Mouse (Mus musculus) heart, embryonic 14.5 days (tissue): ENCODE measurements around the gene Myh3. TPM values are rescaled to one million over a fixed set of nuclear protein-coding genes. Genes with fewer than 3 reads are reported as not detected.

Experiments used
- ATAC-seq: fragments of 200-750 bp; cut with Nextera tagmentation; 2 replicates; pipeline ENCODE4 v1.8.0; 2017; ENCODE audit warnings: low read depth, moderate TSS enrichment; ENCODE audit not compliant: insufficient number of reproducible peaks, insufficient read depth, low FRiP score
- H3K27ac ChIP-seq, 2 experiments: fragments of 200-500 bp in 1 of 2; fragments of 300-500 bp in 1 of 2; sonication (generic) in 1 of 2; replicated peaks in 1 of 2; 2 replicates each; pipeline ENCODE4 v1.5.1; 2012 to 2014; ENCODE audit warnings: low read depth in 2 of 2, low read length in 2 of 2, control low read depth in 1 of 2, mild to moderate bottlenecking in 1 of 2, mixed read lengths in 1 of 2; ENCODE audit not compliant: control insufficient read depth in 1 of 2, insufficient read depth in 1 of 2
- H3K27me3 ChIP-seq: fragments of 300-500 bp; sonication (generic); 2 replicates; pipeline ENCODE4 v1.6.1; 2014; ENCODE audit warnings: mild to moderate bottlenecking, low read length, control low read depth; ENCODE audit not compliant: control insufficient read depth, insufficient read depth
- H3K36me3 ChIP-seq: fragments of 300-500 bp; sonication (generic); 2 replicates; pipeline ENCODE4 v1.6.1; 2014; ENCODE audit warnings: mild to moderate bottlenecking, control low read depth, low read length, mixed read lengths; ENCODE audit not compliant: control insufficient read depth, insufficient read depth
- H3K4me1 ChIP-seq, 2 experiments: fragments of 200-500 bp in 1 of 2; fragments of 300-500 bp in 1 of 2; sonication (generic) in 1 of 2; 2 replicates each; pipeline ENCODE4 v1.6.1; 2012 to 2014; ENCODE audit warnings: low read length in 2 of 2, control low read depth in 1 of 2, mixed read lengths in 1 of 2; ENCODE audit not compliant: control insufficient read depth in 2 of 2, insufficient read depth in 2 of 2
- H3K4me2 ChIP-seq: fragments of 300-500 bp; sonication (generic); 2 replicates; pipeline ENCODE4 v1.6.1; 2014; ENCODE audit warnings: mild to moderate bottlenecking, low read length
- H3K4me3 ChIP-seq, 2 experiments: fragments of 200-500 bp in 1 of 2; fragments of 300-500 bp in 1 of 2; sonication (generic) in 1 of 2; 2 replicates each; pipeline ENCODE4 v1.5.1; 2012 to 2014; ENCODE audit warnings: low read length in 2 of 2, mild to moderate bottlenecking in 2 of 2, control low read depth in 1 of 2, low read depth in 1 of 2, moderate library complexity in 1 of 2; ENCODE audit not compliant: control insufficient read depth in 1 of 2, insufficient read depth in 1 of 2
- H3K9ac ChIP-seq: fragments of 300-500 bp; sonication (generic); 2 replicates; pipeline ENCODE4 v1.6.1; 2014; ENCODE audit warnings: mild to moderate bottlenecking, low read length
- H3K9me3 ChIP-seq: fragments of 300-500 bp; sonication (generic); 2 replicates; pipeline ENCODE4 v1.6.1; 2016; ENCODE audit warnings: low read length, control low read depth; ENCODE audit not compliant: control insufficient read depth
- WGBS: fragments of 180-500 bp; shearing (Covaris S2); extraction: QIAGEN DNeasy Blood & Tissue Kit; methylation state at CpG from one replicate; pipeline ENCODE4 v1.1.7; 2014; 5-methylcytosine and 5-hydroxymethylcytosine counted together
- polyA plus RNA-seq: library from polyadenylated mRNA; unstranded; fragments of >200 nt; fragmentation: Nextera tagmentation; extraction: Ambion mirVana; gene quantifications from 2 replicates; pipeline ENCODE4 v1.2.1, GENCODE M21; 2014

Gene Myh3
- polyA plus RNA-seq, 1 experiment from 2014 or later = 0.57 TPM

GRCm38 (mm10) chr11:67040483-67040882, 37.6 kb upstream of the Myh3 start:
- Histone ChIP-seq H3K9me3 (no peaks in the 10 kb centered on the region), H3K4me1 (peaks cover 3 to 4% of the 10 kb centered on the region in 2 experiments; a peak in 2 of 4 replicates), H3K27me3 (no peaks in the 10 kb centered on the region), H3K36me3 (peaks cover 58% of the 10 kb centered on the region), H3K9ac (no peak overlapping the region), H3K4me3 (no peak overlapping the region), H3K27ac (peak overlapping the region; percentile 69 to 71), H3K4me2 (no peak overlapping the region)
- WGBS = 45% methylated on average over 6 of the region's 6 CpGs
- peak; percentile 47; the same call in 1 of the 2 replicates for ATAC-seq

- no peak for ATAC-seq
- Histone ChIP-seq H3K4me2 (no peak overlapping the region), H3K36me3 (peaks cover 51% of the 10 kb centered on the region), H3K9me3 (no peaks in the 10 kb centered on the region), H3K27me3 (no peaks in the 10 kb centered on the region), H3K27ac (no peak overlapping the region), H3K9ac (no peak overlapping the region), H3K4me3 (no peak overlapping the region), H3K4me1 (peaks cover 3 to 4% of the 10 kb centered on the region in 2 experiments; a peak in 2 of 4 replicates)
- 67% methylated on average over 8 of the region's 8 CpGs for WGBS
Observed at GRCm38 (mm10) chr11:67043007-67043406, 35.1 kb upstream of the Myh3 start.

- H3K27me3 ChIP-seq = no peaks in the 10 kb centered on the region
- no peak for ATAC-seq
- H3K4me1 ChIP-seq = peaks cover 3 to 4% of the 10 kb centered on the region in 2 experiments; a peak in 2 of 4 replicates
- 87% methylated on average over 6 of the region's 6 CpGs for WGBS
- no peak overlapping the region for H3K4me3 ChIP-seq
- no peak overlapping the region for H3K27ac ChIP-seq
- H3K9me3 ChIP-seq = no peaks in the 10 kb centered on the region
- H3K4me2 ChIP-seq = no peak overlapping the region
- peaks cover 35% of the 10 kb centered on the region for H3K36me3 ChIP-seq
- H3K9ac ChIP-seq = no peak overlapping the region
Observed at GRCm38 (mm10) chr11:67044959-67045358, 33.1 kb upstream of the Myh3 start.

GRCm38 (mm10) chr11:67047199-67047598, 30.9 kb upstream of the Myh3 start:
- Histone ChIP-seq H3K36me3 (peaks cover 24% of the 10 kb centered on the region), H3K27ac (no peak overlapping the region), H3K9ac (no peak overlapping the region), H3K27me3 (no peaks in the 10 kb centered on the region), H3K9me3 (no peaks in the 10 kb centered on the region), H3K4me2 (no peak overlapping the region), H3K4me1 (no peaks in the 10 kb centered on the region; a peak in 1 of 4 replicates), H3K4me3 (no peak overlapping the region)
- 90% methylated on average over 5 of the region's 5 CpGs for WGBS
- no peak for ATAC-seq

- Histone ChIP-seq H3K27ac (no peak overlapping the region), H3K4me1 (peaks cover 0 to 5% of the 10 kb centered on the region in 2 experiments; a peak in 2 of 4 replicates), H3K4me2 (no peak overlapping the region), H3K9ac (no peak overlapping the region), H3K9me3 (no peaks in the 10 kb centered on the region), H3K27me3 (no peaks in the 10 kb centered on the region), H3K36me3 (peaks cover 24% of the 10 kb centered on the region), H3K4me3 (no peak overlapping the region)
- WGBS = 81% methylated on average over 8 of the region's 8 CpGs
- no peak for ATAC-seq
Observed at GRCm38 (mm10) chr11:67048496-67048895, 29.6 kb upstream of the Myh3 start.

GRCm38 (mm10) chr11:67049256-67049655, 28.8 kb upstream of the Myh3 start:
- no peaks in the 10 kb centered on the region for H3K27me3 ChIP-seq
- no peak overlapping the region for H3K9ac ChIP-seq
- no peak overlapping the region for H3K27ac ChIP-seq
- H3K4me2 ChIP-seq = no peak overlapping the region
- ATAC-seq = no peak
- 100% methylated on average over 3 of the region's 3 CpGs for WGBS
- H3K4me1 ChIP-seq = peaks cover 0 to 7% of the 10 kb centered on the region in 2 experiments; a peak in 2 of 4 replicates
- no peaks in the 10 kb centered on the region for H3K9me3 ChIP-seq
- H3K4me3 ChIP-seq = no peak overlapping the region
- H3K36me3 ChIP-seq = peaks cover 24% of the 10 kb centered on the region

- Histone ChIP-seq H3K27ac (peak overlapping the region; percentile 77 to 81), H3K4me3 (peak overlapping the region; percentile 92 to 98), H3K36me3 (peaks cover 35% of the 10 kb centered on the region), H3K9ac (peak overlapping the region; percentile 92), H3K27me3 (no peaks in the 10 kb centered on the region), H3K9me3 (no peaks in the 10 kb centered on the region), H3K4me1 (peaks cover 0 to 7% of the 10 kb centered on the region in 2 experiments; a peak in 2 of 4 replicates), H3K4me2 (peak overlapping the region; percentile 72)
- no peak for ATAC-seq
- 9% methylated on average over 16 of the region's 16 CpGs for WGBS
Observed at GRCm38 (mm10) chr11:67051676-67052320, 26.3 kb upstream of the Myh3 start.
